Mouse (Mus musculus): ENCODE data around the gene Insrr.
"Not testable (repeated sequence)": the region's sequence is repeated elsewhere in the genome, so short reads cannot be mapped to it uniquely, and the experiment has no call there.

Insrr gene

DNA sequence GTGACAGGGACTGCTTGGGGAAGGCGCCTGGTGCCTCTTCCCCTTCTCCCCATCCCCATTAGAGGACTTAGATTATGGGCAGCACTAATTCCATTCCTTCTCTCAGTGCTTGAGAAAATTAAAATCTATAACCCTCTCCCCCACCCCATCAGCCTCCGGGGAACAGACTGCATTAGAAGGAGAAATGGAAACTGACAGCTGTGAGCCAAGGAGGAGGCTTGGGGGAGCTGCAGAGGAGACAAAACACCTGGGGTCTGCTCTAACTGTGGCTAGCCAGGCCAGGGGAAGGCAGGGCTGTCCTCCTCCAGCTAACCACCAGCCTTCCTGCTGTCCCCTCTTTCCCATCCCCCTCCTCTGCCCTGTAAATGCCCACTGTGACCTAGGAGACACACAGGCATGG, 17.7 kb upstream of the Insrr start:
- DNase-seq: no peak

DNA sequence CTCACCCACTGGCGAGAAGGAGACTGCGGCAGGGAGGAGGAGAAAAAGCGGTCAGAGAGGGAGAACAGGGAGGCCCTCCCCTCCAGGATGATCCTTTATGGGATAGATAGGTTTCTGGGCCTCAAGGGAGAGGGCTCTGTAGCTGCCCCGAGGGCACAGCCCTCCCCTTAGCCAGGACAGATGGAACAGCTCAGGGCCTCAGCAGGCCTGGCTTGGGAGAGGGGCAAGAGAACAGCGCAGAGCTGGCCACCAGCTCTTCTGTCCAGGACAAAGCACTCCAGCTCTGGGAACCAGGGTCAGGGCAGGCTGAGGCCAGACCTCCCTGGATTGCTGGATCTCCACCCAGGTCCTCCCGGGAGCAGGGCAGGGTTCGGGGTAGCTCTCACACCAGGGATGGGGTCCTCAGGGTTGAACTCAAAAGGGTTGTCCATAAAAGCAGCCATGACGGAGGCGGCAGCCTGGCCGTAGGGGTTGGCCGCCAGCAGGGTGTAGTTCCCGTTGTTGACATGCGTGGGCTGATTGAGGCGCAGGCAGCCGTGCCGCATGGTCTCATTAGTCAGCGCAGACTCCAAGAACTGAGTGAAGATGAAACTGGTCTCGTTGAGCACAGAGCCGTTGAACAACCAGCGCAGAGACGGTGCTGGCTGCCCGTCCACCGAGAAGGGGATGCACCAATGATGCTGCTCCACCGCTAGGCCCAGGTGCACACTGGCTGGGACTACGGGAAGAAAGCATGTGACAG, 13.3 kb upstream of the Insrr start:
- no peak for DNase-seq

DNA sequence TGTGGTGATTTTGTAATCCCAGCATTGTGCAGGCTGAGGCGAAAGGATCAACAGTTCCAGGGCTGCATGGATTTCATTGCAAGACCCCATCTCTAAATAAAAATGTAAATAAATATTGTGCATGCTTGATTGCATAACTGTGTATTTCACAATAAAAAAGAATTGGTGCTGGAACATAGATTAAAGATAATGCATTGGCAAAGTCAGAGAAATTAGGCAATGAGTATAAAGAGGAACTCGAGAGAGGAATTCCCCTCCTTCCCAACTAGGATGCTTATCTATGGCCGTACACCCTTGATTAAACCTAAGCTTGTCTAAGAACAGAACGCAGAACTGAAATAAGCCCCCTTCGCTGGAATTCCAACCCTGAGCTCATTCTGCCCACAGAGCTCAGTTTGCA, 11.6 kb upstream of the Insrr start:
- DNase-seq: no peak

DNA sequence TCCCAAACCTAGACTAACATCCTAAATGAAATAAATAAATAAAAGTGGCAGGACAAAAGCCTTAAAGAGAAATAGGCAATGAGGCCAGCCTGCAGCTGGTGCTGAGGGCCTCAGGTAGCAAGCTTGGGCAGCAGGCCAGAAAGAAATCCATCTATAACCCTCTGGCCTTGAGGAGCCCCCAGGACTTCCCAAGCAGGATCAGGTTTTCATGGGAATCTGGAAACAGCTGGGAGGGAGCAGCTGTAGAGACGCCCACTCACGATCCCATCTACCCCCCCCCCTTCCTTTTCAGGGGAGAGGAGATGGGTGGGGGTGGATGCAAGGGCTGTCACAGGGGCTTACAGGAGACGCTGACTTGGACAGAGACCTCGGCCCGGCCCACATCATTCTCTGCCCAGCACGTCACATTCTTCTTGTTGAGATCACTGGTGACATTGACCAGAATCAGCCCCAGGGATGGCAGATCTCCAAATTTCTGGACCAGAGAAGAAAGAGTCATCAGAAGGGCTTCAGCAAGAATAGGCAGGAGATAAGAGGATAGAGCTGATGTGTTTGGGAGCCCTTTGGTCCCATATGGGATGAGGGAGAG, 11.0 kb upstream of the Insrr start:
- no peak for DNase-seq

- DNase-seq: no peak
Observed at GRCm38 (mm10) chr3:87789248-87789647, 7.5 kb upstream of the Insrr start.

DNA sequence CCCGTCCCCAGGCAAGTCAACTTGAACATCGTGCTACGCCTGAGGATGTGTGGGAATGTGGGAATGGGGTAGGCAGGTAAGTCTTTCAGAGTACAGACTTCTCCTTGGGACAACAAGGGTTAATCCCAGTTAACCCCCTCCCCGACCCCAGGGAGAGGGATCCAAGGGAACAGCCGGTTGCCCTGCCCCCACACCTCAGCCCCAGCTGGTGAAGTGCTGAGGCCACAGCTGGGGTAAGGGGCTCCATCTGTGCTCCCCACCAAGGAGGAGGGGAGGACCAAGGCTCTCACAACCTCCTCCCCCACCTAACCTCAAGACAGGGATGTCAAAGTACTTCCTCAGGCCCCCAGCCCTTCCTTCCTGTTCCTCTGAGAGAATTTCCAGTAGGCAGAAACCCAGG, 7.0 kb upstream of the Insrr start:
- DNase-seq: no peak

DNA sequence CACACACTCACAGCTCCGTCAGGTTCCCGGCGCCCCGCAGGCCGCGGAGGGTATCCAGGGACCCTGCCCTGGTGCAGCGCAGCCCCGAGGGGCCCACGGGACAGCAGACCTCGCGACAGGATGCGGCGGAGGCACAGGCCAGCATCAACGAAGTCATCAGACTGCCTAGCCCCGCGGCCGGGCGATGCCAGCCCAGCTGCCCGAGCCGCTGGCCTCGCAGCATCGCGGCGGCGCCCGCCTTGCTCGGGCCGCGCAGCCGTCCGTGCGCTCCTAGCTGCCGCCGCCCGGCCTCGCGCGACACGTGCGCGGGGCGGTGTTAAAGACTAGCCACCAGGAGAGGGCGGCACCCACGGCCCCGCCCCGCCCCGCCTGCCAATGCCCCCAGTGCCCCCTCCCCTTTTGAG, 1.8 kb upstream of the Insrr start, which contains the start of gene Ntrk1:
Gene Ntrk1 (minus strand): TSS at position 241 of the 404 bp plus-strand sequence.
- peak in 1 of 2 experiments; percentile 11 for DNase-seq

DNA sequence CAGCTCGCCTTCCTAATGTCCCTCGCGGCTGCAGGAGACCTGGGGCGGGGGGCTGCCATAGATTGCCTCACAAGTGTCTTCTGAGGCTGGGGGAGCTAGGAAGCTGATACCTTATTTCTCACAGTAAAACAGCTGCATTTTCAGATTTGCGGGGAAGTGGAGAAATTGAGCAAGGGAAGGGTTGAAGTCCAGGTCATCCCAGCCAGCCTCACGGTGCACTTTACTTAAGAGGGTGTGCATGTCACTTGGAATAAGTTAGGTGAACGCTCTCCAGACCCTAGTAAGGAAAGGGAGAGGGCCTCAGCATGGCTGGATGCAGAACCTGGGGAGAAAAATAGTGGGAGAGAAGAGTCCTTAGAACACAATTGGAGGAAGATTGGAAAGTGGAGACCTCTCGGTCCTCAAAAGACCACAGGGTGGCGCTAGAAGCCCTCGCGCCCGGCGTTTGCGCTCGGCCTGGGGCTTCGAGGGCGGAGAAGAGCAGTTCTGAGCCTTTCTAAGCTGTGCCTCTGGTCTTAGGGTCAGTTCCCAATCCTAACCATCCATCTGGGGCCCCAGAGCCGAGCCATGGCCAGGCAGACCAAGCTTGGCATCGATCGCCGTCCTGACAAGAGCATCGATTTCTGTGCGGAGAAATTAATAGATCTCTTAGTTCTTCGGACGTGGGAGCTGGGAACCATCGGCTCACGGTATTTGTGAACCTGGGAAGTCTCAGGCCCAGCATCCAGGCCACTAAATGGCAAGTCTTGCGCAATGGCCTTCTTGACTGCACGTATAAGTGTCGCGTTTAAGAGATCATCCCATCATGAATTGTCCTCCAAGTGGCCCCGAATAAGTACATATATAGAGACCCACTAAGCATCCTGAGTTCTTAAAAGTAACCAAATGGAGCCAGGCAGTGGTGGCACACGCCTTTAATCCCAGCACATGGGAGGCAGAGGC, 1.1 kb upstream of the Insrr start:
- peak; percentile 48 to 49 for DNase-seq

GRCm38 (mm10) chr3:87801681-87802080, 4.9 kb downstream of the Insrr start:
- no peak for DNase-seq

GRCm38 (mm10) chr3:87804038-87804677, 7.4 kb downstream of the Insrr start:
- DNase-seq: no peak

DNA sequence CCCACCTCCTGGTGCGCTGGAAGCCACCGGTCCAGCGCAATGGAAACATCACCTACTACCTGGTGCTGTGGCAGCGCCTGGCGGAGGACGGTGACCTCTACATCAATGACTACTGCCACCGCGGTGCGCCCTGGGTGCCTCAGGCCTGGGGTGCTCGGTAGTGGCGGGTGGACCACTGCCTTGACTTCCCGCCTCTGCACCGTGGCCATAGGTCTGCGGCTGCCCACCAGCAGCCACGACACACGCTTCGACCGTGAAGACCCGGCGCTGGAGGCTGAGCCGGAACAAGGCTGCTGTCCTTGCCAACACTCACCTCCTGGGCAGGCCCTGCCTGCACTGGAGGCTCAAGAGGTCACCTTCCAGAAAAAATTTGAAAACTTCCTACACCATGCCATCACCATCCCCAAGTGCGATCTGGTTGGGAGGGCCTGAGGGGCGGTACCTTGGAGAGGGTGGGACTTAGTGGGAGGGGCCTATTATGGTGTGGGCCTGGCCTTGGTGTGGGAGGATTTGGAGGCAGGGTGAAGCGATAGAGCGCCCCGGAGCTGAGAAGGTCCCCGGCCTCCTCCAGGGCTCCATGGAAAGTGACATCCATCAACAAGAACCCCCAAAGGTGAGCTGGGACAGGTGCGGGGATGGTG, 12.7 kb downstream of the Insrr start:
- no peak for DNase-seq

GRCm38 (mm10) chr3:87811297-87811696, 14.5 kb downstream of the Insrr start:
- no peak for DNase-seq

DNA sequence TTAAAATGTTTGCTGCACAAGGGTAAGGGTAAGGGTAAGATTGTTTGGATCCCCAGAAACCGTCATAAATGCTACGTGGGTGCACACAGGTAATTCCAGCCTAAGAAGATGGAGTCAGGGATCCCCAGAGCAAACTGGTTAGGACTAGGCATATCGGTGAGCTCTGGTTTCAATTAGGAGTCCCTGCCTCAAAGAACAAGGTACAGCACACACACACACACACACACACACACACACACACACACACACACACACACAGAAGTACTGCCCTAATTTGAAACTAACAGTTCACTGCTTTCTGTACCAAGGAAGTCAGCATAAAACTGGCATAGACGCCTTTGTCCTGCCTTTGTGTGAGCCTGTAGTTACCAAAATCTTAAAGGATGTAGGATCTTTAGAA, 15.7 kb downstream of the Insrr start:
- DNase-seq: no peak

DNA sequence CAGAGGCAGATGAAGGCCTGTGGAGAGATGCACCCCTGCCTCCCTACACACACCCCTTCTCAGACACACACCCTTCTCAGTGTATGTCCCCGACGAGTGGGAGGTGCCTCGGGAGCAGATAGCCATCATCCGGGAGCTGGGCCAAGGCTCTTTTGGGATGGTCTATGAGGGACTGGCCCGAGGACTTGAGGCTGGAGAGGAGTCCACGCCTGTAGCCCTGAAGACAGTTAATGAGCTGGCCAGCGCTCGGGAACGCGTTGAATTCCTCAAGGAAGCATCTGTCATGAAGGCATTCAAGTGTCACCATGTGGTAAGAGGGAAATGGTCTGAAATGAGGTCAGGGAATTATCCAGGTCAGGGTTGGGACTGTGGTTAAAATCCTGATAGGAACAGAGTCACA, 16.1 kb downstream of the Insrr start:
- DNase-seq: no peak

- no peak for DNase-seq
Observed at GRCm38 (mm10) chr3:87816166-87816565, 19.4 kb downstream of the Insrr start.

DNA sequence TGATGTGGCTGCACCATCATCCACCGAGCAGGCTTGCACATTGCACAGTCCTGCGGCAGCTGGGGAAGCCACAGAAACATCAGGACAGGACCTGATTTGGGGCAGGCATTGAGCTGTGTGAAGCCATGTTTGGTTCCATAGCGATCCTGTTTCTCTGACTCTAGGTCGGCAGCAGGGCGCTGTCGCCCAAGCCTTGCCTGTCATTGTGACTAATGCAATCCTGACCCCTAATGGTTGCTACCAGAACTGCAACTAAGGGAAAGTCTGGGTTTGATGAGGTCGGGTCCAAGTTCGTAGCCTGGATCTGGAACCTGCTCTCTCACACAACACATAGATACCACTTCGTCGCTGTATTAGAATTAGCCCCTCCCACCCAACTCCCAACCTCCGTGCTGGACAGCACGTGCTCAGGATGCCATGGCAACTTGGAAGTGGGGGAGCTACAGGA, 19.9 kb downstream of the Insrr start:
- DNase-seq: peak; percentile 48 to 60

- DNase-seq: no peak
Observed at GRCm38 (mm10) chr3:87818226-87818625, 21.5 kb downstream of the Insrr start.

- DNase-seq: not testable (repeated sequence)
Observed at GRCm38 (mm10) chr3:87824206-87824605, 27.5 kb downstream of the Insrr start, which contains the start of gene Pear1. Gene Pear1, minus strand, starts transcription at chr3:87824306.

GRCm38 (mm10) chr3:87828435-87828834, 31.7 kb downstream of the Insrr start:
- no peak for DNase-seq

DNA sequence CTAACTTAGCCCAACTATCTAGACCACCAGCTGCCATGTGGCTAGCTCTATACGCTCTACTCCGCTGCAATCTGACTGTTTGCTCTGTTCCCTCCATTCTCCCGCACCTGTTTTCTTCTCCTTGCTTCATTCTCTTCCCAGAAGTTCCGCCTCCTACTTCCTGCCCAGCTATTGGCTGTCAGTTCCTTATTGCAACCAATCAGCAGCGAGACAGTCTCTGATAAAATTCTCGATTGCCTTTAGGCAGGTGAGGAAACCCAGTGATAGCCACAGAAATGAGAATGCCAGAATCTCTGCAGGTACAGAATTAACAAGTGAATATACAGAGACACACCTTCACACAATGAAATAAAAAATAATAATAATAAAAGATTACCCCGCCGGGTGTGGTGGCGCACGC, 32.3 kb downstream of the Insrr start:
- no peak for DNase-seq

DNA sequence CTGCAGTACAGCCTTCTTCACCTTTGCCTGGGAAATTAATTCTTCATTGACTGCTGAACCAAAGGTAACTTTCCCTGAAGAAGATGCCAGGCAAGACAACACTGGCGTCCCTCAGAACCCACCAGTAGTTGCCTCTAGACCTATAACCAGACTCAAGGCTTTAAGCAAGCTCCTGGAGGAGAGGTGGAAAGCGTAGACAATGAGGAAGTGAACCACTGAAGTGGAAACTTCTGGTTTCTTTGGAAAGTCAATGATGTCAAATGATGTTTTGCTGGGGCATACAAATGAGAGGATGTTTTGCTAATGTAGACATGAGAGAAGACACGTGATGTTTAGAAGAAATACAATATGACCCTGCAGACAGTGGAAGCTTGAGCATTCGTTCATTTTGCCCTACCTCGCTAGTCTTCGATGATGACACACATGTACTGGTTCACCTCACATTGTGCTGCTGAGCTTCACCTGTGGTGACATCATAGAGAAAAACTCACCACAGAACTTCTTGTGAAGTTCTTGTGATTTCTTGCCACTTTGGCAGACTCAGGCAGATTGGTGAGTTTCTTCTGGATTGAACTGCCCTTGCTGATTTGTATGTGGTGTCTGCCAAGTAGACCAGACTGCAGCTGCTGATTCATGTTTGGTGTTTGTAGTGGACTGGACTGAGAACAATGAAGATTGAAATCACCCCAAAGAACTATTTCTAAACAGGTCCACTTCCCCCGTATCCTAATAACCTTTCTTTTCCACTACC, 35.5 kb downstream of the Insrr start:
- no peak for DNase-seq

GRCm38 (mm10) chr3:87833482-87833881, 36.7 kb downstream of the Insrr start:
- DNase-seq: peak; percentile 52 to 60

Measured in thymus, postnatal 36 days (tissue).